Mouse (Mus musculus) central nervous system, embryonic 18 days (tissue): Measurements from ENCODE around the gene Cryba1. TPM values are rescaled to one million over a fixed set of nuclear protein-coding genes. Genes with fewer than 3 reads are reported as not detected.

Experiments used
- polyA plus RNA-seq: library from polyadenylated mRNA; depleted of rRNA; stranded (reverse); fragments of >200 nt; gene quantifications from 2 replicates; pipeline ENCODE4 v1.2.3, GENCODE M21; 2012; rRNA removed

The Cryba1 gene
- 0.11 and 0.28 TPM in 2 replicates for polyA plus RNA-seq

DNA sequence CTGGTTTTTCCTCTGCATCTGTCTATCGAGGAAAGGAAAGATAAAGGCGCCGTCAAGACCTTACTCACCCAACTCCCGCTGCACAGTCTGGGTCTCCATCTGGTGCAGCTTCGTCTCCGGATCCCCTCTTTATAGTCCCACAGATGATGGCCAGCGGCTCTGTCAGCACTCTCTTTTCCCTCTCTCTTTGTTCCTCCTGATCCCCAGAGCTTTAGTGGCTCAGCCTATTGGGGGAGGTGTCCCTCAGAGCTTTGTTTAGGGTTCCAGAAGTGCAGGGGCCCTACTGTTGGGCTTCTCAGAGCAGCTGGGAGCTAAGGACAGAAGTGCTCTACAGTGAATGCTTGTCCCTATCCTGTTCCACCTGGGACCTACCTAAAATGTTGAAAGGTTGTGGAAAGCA lies at the start of gene Cryba1:
TSS of gene Cryba1 (minus strand) at position 101 of the 400 bp plus-strand sequence.

DNA sequence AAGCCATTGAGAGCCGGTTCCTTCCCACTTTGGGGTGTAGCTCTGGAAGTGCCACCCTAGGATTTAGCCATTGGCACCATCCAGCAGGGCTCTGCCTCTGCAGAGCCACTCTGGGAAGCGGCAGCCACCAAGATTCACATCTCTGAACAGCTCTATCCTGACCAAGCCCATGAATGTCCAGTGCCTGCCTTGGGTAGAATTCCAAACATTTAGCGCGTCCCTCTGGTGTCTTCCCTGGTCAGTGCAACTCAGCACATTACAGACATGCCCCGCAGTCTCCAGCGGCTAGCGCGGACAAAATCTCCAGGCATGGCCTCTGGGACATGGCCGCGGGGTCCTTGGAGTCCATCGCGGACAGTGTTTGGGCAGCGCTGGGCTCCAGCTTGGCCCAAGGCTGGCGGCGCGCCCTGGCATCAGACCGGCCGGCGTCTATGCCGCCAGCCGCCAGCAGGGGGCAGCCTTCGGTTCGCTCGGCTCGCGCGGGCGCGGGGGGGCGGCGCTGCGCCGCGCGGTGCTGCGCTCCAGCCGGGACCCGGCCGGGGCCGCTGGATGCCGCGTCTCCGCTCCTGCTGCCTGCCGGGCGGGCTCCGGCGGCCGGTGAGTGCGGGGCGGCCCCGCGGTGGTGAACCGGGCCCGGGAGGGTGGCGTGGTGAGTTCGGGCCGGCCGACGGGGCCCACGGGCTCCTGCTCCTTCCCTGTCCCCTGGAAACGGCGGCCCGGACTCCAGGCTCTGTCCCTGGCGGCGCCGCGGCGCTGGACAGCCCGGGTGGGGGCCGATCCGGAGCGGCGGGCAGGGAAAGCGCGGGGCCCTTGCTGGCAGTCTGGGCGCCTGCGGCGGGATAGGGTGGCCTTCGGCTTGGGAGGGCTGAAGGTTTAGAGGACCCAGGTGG lies 37.9 kb upstream of the Cryba1 start, which contains the start of gene Myo18a:
TSS of gene Myo18a (plus strand) at position 464 of the 890 bp plus-strand sequence.

DNA sequence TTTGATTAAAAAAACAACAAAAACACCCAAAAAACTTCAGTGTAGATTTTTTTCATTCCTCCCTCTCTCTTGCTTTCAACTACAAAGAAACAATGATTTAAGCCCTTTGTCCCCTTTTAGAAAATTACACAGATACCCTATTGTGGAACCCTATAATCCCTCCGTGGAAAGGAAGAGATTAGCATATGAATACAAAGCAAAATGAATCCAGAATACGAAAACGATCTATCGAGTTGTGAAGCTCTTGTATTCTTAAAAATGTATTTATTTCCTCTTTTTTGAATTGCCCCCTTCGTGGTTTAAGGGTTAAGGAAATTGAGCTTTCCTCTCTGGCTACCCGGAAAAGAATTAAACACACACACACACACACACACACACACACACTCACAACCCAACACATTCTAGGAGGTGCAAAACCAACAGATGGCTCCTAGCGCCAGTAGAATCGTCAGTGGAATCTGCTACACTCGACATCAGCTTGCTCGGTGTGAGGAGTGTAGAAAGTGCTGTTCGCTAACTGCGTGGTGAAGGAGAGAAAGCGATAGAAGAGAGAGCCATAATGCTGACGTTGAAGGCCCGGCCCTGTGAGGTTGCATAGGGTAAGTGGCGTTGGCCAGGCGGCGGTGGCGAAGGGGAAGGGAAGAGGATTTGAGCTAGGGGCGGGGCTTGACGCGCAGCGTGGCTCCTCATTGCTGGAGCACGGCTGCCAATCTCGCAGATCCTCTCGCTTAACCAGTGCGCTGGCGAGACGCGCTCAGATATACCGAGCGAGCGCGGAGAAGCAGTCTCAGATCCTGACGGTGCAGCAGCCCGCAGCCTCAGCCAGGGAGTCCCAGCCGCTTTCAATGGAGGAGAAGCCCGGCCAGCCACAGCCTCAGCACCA lies 39.5 kb downstream of the Cryba1 start, which contains the start of gene Nufip2:
TSS of gene Nufip2 (plus strand) at position 773 of the 883 bp plus-strand sequence.

Other genes with a start within 250 kb of the Cryba1 start
- 240 and 272 TPM in 2 replicates for gene Ankrd13b, start 235.6 kb downstream of the Cryba1 start, polyA plus RNA-seq
- 66.7 and 73.4 TPM in 2 replicates for gene Git1, start 231.7 kb downstream of the Cryba1 start, polyA plus RNA-seq
- 0.39 and 0.51 TPM in 2 replicates for gene Abhd15, start 210.2 kb downstream of the Cryba1 start, polyA plus RNA-seq
- gene Trp53i13, start 209.3 kb downstream of the Cryba1 start, polyA plus RNA-seq, result 7.4 and 8.6 TPM in 2 replicates
- not detected in 2 replicates for gene Gm10392, start 206.1 kb downstream of the Cryba1 start, polyA plus RNA-seq
- 25.6 and 27.0 TPM in 2 replicates for gene Taok1, start 117.5 kb downstream of the Cryba1 start, polyA plus RNA-seq
- gene Nufip2, start 39.1 kb downstream of the Cryba1 start, polyA plus RNA-seq, result 14.4 and 15.0 TPM in 2 replicates
- 34.0 and 41.8 TPM in 2 replicates for gene Myo18a, start 38.0 kb upstream of the Cryba1 start, polyA plus RNA-seq
- not detected in 2 replicates for gene Gm10277, start 62.5 kb upstream of the Cryba1 start, polyA plus RNA-seq
- gene Pipox, start 168.8 kb upstream of the Cryba1 start, polyA plus RNA-seq, result 9.2 and 9.3 TPM in 2 replicates
- gene Sez6, start 205.5 kb upstream of the Cryba1 start, polyA plus RNA-seq, result 138 and 161 TPM in 2 replicates